Mouse (Mus musculus): ENCODE measurements around the gene Gpr156. TPM values are rescaled to one million over a fixed set of nuclear protein-coding genes. Genes with fewer than 3 reads are reported as not detected.
"Not testable (repeated sequence)": the region's sequence is repeated elsewhere in the genome, so short reads cannot be mapped to it uniquely, and the experiment has no call there.

The Gpr156 gene
- polyA plus RNA-seq, 1 experiment from 2014 or later = 1.1 TPM

DNA sequence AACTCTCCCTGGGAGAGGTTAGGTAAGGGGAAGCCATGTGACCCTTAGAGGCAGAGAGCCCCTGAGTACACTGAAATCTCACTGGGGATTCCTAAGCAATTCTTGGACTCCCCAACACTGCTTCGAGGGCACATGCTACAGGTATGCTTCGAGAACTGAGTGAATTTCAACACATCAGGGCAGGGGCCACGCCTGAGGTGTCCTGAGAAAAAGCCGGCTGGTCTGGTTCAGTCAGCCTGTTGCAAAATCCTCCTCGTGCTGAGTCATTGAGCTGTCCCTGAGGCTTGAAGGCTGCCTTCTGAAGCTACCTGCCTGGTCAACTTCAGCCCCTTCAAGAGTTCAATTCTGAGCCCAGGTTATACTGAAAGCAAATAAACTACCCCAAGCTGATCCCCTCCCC is 96.1 kb downstream of the Gpr156 start:
- ATAC-seq (ENCODE audit: low FRiP score, low TSS enrichment) = no peak
- Histone ChIP-seq H3K4me3 (ENCODE audit: low read length) (no peak overlapping the region), H3K27me3 (ENCODE audit: control insufficient read depth, insufficient read depth, low read length) (no peaks in the 10 kb centered on the region), H3K9me3 (ENCODE audit: control insufficient read depth, low read length) (no peaks in the 10 kb centered on the region), H3K27ac (ENCODE audit: low read depth, low read length) (no peak overlapping the region), H3K36me3 (ENCODE audit: control insufficient read depth, insufficient read depth, low read length) (no peaks in the 10 kb centered on the region), H3K4me1 (ENCODE audit: control insufficient read depth, insufficient read depth, low read length) (no peaks in the 10 kb centered on the region), H3K9ac (ENCODE audit: low read depth, low read length) (no peak overlapping the region), H3K4me2 (replicated peaks; ENCODE audit: low read depth, low read length) (no peak overlapping the region)
- whole genome bisulfite sequencing = 65% methylated on average over 5 of the region's 5 CpGs

DNA sequence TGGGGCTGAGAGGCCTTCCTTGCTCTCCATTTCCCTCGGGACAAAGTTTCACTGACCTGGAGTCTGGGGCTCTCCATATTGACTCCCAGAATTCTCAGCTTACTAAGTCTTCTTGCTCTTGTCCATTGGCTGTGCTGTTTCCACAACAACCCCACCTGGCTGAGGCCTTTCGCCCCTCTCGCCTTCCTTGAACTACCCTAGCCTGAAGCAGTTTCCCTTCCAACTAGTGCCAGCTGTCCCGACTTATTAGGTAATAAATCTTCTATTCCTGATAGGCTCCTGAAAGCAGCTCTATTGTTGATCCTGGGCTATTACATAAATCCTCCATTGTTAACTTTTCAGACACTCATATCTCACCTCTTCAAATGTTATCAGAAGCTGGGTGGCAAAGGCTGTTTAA is 96.6 kb downstream of the Gpr156 start:
- H3K4me1 ChIP-seq (ENCODE audit: control insufficient read depth, insufficient read depth, low read length) = no peaks in the 10 kb centered on the region
- 24% methylated on average over 4 of the region's 4 CpGs for WGBS
- H3K4me2 ChIP-seq (replicated peaks; ENCODE audit: low read depth, low read length) = no peak overlapping the region
- no peak overlapping the region for H3K4me3 ChIP-seq (ENCODE audit: low read length)
- H3K27ac ChIP-seq (ENCODE audit: low read depth, low read length) = no peak overlapping the region
- H3K27me3 ChIP-seq (ENCODE audit: control insufficient read depth, insufficient read depth, low read length) = no peaks in the 10 kb centered on the region
- H3K9me3 ChIP-seq (ENCODE audit: control insufficient read depth, low read length) = no peaks in the 10 kb centered on the region
- no peak overlapping the region for H3K9ac ChIP-seq (ENCODE audit: low read depth, low read length)
- H3K36me3 ChIP-seq (ENCODE audit: control insufficient read depth, insufficient read depth, low read length) = no peaks in the 10 kb centered on the region
- no peak for ATAC-seq (ENCODE audit: low FRiP score, low TSS enrichment)

DNA sequence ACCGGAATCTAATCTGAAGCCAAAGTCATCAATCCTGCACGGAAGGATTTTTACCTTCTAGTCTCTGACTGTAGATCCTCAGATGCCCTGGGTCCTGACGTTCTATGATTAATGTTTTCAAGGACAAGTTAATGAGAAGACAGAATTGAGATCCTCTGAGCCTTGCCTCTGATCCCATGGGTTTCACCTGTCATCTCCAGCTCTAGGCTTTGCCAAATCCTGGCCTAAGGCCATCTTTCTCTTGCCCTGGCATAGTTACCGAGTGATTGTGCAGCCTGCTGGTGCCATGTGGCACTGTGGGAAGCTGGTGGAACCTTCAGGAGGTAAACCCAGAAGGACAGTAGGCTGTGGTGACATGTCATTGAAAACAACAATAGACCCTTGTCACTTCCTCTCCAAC is 98.7 kb downstream of the Gpr156 start:
- H3K9me3 ChIP-seq (ENCODE audit: control insufficient read depth, low read length) = no peaks in the 10 kb centered on the region

DNA sequence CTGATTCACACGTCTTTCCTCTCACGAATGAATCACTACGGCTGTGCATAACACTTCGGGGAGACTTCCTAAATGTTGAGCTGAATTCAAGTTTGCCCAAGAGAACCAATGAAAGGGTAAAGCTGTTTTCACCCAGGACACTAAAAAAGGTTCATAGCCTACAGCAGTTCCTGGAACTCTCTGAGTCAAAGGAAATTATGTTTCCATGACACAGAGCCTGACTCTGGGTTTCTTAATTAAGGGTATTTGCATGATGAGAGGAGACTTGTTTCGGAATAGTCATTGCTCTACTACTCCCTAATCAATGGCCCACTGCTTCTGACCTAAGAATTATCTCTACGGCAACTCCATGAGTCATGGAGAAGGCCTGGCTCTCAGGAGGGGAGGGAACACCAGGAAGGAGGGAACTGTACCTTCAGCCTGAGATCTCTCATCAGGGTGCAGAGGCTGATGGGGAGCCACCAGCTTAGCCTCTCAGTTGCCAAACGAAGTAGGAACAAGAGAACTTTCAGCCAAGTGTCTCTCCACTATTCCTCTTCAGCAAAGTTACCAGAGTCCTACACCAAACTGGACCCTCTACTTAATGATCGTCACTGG is 100.7 kb downstream of the Gpr156 start:
- no peak overlapping the region for H3K27ac ChIP-seq (ENCODE audit: low read depth, low read length)
- H3K4me1 ChIP-seq (ENCODE audit: control insufficient read depth, insufficient read depth, low read length) = no peaks in the 10 kb centered on the region
- WGBS = 84% methylated on average over 8 of the region's 8 CpGs
- no peak for ATAC-seq (ENCODE audit: low FRiP score, low TSS enrichment)
- H3K9ac ChIP-seq (ENCODE audit: low read depth, low read length) = no peak overlapping the region
- no peaks in the 10 kb centered on the region for H3K27me3 ChIP-seq (ENCODE audit: control insufficient read depth, insufficient read depth, low read length)
- no peak overlapping the region for H3K4me2 ChIP-seq (replicated peaks; ENCODE audit: low read depth, low read length)
- H3K9me3 ChIP-seq (ENCODE audit: control insufficient read depth, low read length) = no peaks in the 10 kb centered on the region
- H3K36me3 ChIP-seq (ENCODE audit: control insufficient read depth, insufficient read depth, low read length) = no peaks in the 10 kb centered on the region
- no peak overlapping the region for H3K4me3 ChIP-seq (ENCODE audit: low read length)

More for the DNA sequence above, 98.7 kb downstream of the Gpr156 start:
- 80% methylated on average over 4 of the region's 4 CpGs for WGBS
- no peaks in the 10 kb centered on the region for H3K4me1 ChIP-seq (ENCODE audit: control insufficient read depth, insufficient read depth, low read length)
- H3K4me3 ChIP-seq (ENCODE audit: low read length) = no peak overlapping the region
- no peak overlapping the region for H3K27ac ChIP-seq (ENCODE audit: low read depth, low read length)
- H3K9ac ChIP-seq (ENCODE audit: low read depth, low read length) = no peak overlapping the region
- no peak for ATAC-seq (ENCODE audit: low FRiP score, low TSS enrichment)
- H3K4me2 ChIP-seq (replicated peaks; ENCODE audit: low read depth, low read length) = no peak overlapping the region
- H3K27me3 ChIP-seq (ENCODE audit: control insufficient read depth, insufficient read depth, low read length) = no peaks in the 10 kb centered on the region
- H3K36me3 ChIP-seq (ENCODE audit: control insufficient read depth, insufficient read depth, low read length) = no peaks in the 10 kb centered on the region

DNA sequence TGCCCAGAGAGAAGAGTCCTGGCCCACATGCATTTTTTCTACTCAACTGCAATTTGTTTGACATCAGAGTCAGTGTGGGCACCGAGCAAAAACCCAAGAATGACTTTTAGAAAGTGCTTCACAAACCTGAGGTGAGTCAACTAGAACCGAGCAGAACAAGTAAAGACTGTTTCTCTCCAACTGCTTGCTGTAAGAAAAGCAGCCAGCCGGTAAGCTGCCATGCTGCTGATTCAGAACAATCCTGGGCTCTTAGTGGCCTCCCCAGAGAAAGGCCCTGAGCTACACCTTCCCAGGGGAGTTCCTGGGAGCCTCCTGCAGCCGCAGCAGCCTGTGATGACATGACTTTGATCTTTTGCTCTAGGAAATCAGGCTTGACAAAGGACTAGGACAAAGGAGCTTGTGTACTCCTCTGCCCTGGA is 101.7 kb downstream of the Gpr156 start:
- H3K27ac ChIP-seq (ENCODE audit: low read depth, low read length) = no peak overlapping the region
- H3K36me3 ChIP-seq (ENCODE audit: control insufficient read depth, insufficient read depth, low read length) = no peaks in the 10 kb centered on the region
- no peaks in the 10 kb centered on the region for H3K27me3 ChIP-seq (ENCODE audit: control insufficient read depth, insufficient read depth, low read length)
- H3K4me1 ChIP-seq (ENCODE audit: control insufficient read depth, insufficient read depth, low read length) = no peaks in the 10 kb centered on the region
- ATAC-seq (ENCODE audit: low FRiP score, low TSS enrichment) = no peak
- 35% methylated on average over 4 of the region's 4 CpGs for WGBS
- no peak overlapping the region for H3K4me2 ChIP-seq (replicated peaks; ENCODE audit: low read depth, low read length)
- no peaks in the 10 kb centered on the region for H3K9me3 ChIP-seq (ENCODE audit: control insufficient read depth, low read length)
- no peak overlapping the region for H3K4me3 ChIP-seq (ENCODE audit: low read length)
- H3K9ac ChIP-seq (ENCODE audit: low read depth, low read length) = no peak overlapping the region

DNA sequence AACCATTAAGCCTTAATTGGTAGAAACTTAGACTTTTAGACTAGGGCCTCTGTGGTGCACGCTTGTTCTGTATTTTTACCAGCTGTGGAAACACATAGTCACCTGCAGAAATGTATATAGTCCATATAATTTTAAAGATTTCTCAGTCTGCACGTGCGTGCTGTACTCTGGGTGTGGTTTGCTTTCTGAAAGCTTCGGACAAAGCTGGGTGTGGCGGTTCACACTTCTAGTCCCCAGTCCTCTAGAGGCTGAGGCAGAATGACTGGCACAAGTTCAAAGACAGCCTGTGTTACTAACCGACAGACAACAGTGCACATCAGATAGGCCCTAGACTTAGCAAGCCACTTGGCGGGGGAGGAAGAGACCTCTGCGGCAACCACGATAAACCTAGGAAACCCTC is 116.3 kb downstream of the Gpr156 start:
- H3K27ac ChIP-seq (ENCODE audit: low read depth, low read length) = no peak overlapping the region

DNA sequence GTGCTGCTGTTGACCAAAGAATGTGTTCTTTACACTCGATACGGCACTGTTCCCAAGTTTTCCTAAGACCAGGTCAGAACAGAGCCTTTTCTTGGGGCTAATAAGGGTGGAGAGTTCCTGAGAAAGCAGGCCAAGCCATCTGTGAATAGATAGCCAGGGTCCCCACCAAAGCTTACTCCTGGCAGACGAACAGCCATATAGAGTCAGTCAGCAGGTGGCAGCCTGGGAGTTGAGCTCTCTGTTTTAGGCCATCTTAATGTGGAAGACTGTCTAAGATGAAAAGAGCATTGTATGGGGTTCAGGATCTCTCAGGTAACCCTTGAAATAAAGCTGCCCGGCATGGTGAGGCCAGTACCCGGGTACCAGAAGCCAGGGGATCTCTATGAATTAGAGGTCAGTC is 116.8 kb downstream of the Gpr156 start:
- no peak overlapping the region for H3K9ac ChIP-seq (ENCODE audit: low read depth, low read length)
- H3K36me3 ChIP-seq (ENCODE audit: control insufficient read depth, insufficient read depth, low read length) = no peaks in the 10 kb centered on the region
- no peak overlapping the region for H3K4me2 ChIP-seq (replicated peaks; ENCODE audit: low read depth, low read length)
- ATAC-seq (ENCODE audit: low FRiP score, low TSS enrichment) = no peak
- H3K27me3 ChIP-seq (ENCODE audit: control insufficient read depth, insufficient read depth, low read length) = no peaks in the 10 kb centered on the region
- no peaks in the 10 kb centered on the region for H3K4me1 ChIP-seq (ENCODE audit: control insufficient read depth, insufficient read depth, low read length)
- H3K4me3 ChIP-seq (ENCODE audit: low read length) = no peak overlapping the region
- 84% methylated on average over 5 of the region's 5 CpGs for WGBS
- H3K27ac ChIP-seq (ENCODE audit: low read depth, low read length) = no peak overlapping the region
- H3K9me3 ChIP-seq (ENCODE audit: control insufficient read depth, low read length) = no peaks in the 10 kb centered on the region

More for the DNA sequence above, 116.3 kb downstream of the Gpr156 start:
- H3K9me3 ChIP-seq (ENCODE audit: control insufficient read depth, low read length) = no peaks in the 10 kb centered on the region
- no peaks in the 10 kb centered on the region for H3K27me3 ChIP-seq (ENCODE audit: control insufficient read depth, insufficient read depth, low read length)
- no peaks in the 10 kb centered on the region for H3K4me1 ChIP-seq (ENCODE audit: control insufficient read depth, insufficient read depth, low read length)
- no peak overlapping the region for H3K4me3 ChIP-seq (ENCODE audit: low read length)
- ATAC-seq (ENCODE audit: low FRiP score, low TSS enrichment) = no peak
- no peaks in the 10 kb centered on the region for H3K36me3 ChIP-seq (ENCODE audit: control insufficient read depth, insufficient read depth, low read length)
- H3K9ac ChIP-seq (ENCODE audit: low read depth, low read length) = no peak overlapping the region
- H3K4me2 ChIP-seq (replicated peaks; ENCODE audit: low read depth, low read length) = no peak overlapping the region
- WGBS = 91% methylated on average over 9 of the region's 9 CpGs

DNA sequence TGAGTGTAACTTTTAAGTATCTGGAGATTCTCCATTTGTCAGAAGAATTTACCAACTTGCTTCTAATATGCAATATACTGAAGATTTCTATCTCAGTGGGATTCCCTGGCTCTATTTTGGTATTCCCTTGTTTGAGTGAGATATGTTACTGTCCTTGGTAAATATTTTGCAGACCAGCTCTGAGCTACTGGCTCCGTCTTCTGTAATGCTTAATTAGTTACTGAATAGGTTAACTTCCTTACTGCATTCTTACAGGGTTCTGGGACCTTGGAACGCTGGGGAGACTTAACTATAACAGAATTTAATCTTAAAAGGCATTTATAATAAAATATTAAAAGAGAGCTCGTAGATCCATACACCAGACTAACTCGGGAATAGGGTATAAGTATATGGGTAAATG is 121.8 kb downstream of the Gpr156 start:
- not testable (repeated sequence) for H3K9ac ChIP-seq (ENCODE audit: low read depth, low read length); H3K36me3 ChIP-seq (ENCODE audit: control insufficient read depth, insufficient read depth, low read length); H3K9me3 ChIP-seq (ENCODE audit: control insufficient read depth, low read length); H3K4me3 ChIP-seq (ENCODE audit: low read length); H3K4me1 ChIP-seq (ENCODE audit: control insufficient read depth, insufficient read depth, low read length); H3K27me3 ChIP-seq (ENCODE audit: control insufficient read depth, insufficient read depth, low read length); H3K4me2 ChIP-seq (replicated peaks; ENCODE audit: low read depth, low read length); ATAC-seq (ENCODE audit: low FRiP score, low TSS enrichment); H3K27ac ChIP-seq (ENCODE audit: low read depth, low read length)
- 75% methylated on average over 4 of the region's 4 CpGs for WGBS

DNA sequence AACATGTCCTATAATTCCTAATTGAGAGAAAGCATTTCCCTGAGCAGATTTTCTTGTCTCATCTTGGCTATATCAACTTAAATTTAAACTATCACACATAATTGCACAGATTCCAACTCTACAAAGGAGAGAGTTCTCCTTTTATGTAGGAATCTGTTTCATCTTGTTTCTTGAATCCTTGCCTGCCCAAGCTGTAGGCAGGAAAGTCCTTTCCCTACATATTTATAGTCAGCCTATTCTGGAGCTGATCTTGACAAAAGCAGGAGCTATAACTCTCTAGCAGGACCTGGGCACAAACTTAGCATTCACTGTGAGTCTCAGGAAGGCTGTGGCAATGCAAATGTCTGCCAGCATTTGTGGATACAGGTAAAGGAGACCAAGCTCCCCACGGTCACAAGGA is 125.9 kb downstream of the Gpr156 start:
- H3K4me1 ChIP-seq (ENCODE audit: control insufficient read depth, insufficient read depth, low read length) = no peaks in the 10 kb centered on the region
- H3K4me2 ChIP-seq (replicated peaks; ENCODE audit: low read depth, low read length) = no peak overlapping the region
- H3K36me3 ChIP-seq (ENCODE audit: control insufficient read depth, insufficient read depth, low read length) = no peaks in the 10 kb centered on the region
- H3K9me3 ChIP-seq (ENCODE audit: control insufficient read depth, low read length) = no peaks in the 10 kb centered on the region
- no peak overlapping the region for H3K9ac ChIP-seq (ENCODE audit: low read depth, low read length)
- H3K27me3 ChIP-seq (ENCODE audit: control insufficient read depth, insufficient read depth, low read length) = no peaks in the 10 kb centered on the region
- no peak overlapping the region for H3K4me3 ChIP-seq (ENCODE audit: low read length)
- H3K27ac ChIP-seq (ENCODE audit: low read depth, low read length) = no peak overlapping the region
- no peak for ATAC-seq (ENCODE audit: low FRiP score, low TSS enrichment)
- 93% methylated on average over 1 of the region's 1 CpGs for WGBS
